Mouse (Mus musculus) forebrain, embryonic 15.5 days (tissue): ENCODE data around the gene Vegfb. TPM values are rescaled to one million over a fixed set of nuclear protein-coding genes. Genes with fewer than 3 reads are reported as not detected.

Experiments used
- ATAC-seq: fragments of 200-750 bp; cut with Nextera tagmentation; replicated peaks from 2 replicates; pipeline ENCODE4 v1.8.0; 2017; ENCODE audit warnings: mild to moderate bottlenecking, moderate TSS enrichment, moderate library complexity
- H3K27ac ChIP-seq: fragments of 300-500 bp; sonication (generic); replicated peaks from 2 replicates; pipeline ENCODE4 v1.5.1; 2015; ENCODE audit warnings: mild to moderate bottlenecking, inconsistent platforms
- H3K27me3 ChIP-seq: fragments of 300-500 bp; sonication (generic); 2 replicates; pipeline ENCODE4 v1.6.1; 2015; ENCODE audit warnings: inconsistent platforms
- H3K36me3 ChIP-seq: fragments of 300-500 bp; sonication (generic); 2 replicates; pipeline ENCODE4 v1.6.1; 2015; ENCODE audit warnings: mild to moderate bottlenecking, inconsistent platforms
- H3K4me1 ChIP-seq: fragments of 300-500 bp; sonication (generic); 2 replicates; pipeline ENCODE4 v1.6.1; 2015; ENCODE audit warnings: inconsistent platforms
- H3K4me2 ChIP-seq: fragments of 300-500 bp; sonication (generic); replicated peaks from 2 replicates; pipeline ENCODE4 v1.6.1; 2015; ENCODE audit warnings: mild to moderate bottlenecking, inconsistent platforms
- H3K4me3 ChIP-seq: fragments of 300-500 bp; sonication (generic); 2 replicates; pipeline ENCODE4 v1.5.1; 2015; ENCODE audit warnings: mild to moderate bottlenecking, inconsistent platforms
- H3K9ac ChIP-seq: fragments of 300-500 bp; sonication (generic); replicated peaks from 2 replicates; pipeline ENCODE4 v1.6.1; 2015; ENCODE audit warnings: mild to moderate bottlenecking, inconsistent platforms
- H3K9me3 ChIP-seq: fragments of 300-500 bp; sonication (generic); 2 replicates; pipeline ENCODE4 v1.6.1; 2016; ENCODE audit warnings: inconsistent platforms
- WGBS: fragments of 180-500 bp; shearing (Covaris S2); methylation state at CpG from one replicate; pipeline ENCODE4 v1.1.7; 2015; ENCODE audit warnings: mixed read lengths; 5-methylcytosine and 5-hydroxymethylcytosine counted together
- polyA plus RNA-seq: library from polyadenylated mRNA; unstranded; fragments of >200 nt; fragmentation: Nextera tagmentation; extraction: Ambion mirVana; gene quantifications from 2 replicates; pipeline ENCODE4 v1.2.1, GENCODE M21; 2015

Gene Vegfb
- 41.0 and 46.7 TPM in 2 replicates for polyA plus RNA-seq

DNA sequence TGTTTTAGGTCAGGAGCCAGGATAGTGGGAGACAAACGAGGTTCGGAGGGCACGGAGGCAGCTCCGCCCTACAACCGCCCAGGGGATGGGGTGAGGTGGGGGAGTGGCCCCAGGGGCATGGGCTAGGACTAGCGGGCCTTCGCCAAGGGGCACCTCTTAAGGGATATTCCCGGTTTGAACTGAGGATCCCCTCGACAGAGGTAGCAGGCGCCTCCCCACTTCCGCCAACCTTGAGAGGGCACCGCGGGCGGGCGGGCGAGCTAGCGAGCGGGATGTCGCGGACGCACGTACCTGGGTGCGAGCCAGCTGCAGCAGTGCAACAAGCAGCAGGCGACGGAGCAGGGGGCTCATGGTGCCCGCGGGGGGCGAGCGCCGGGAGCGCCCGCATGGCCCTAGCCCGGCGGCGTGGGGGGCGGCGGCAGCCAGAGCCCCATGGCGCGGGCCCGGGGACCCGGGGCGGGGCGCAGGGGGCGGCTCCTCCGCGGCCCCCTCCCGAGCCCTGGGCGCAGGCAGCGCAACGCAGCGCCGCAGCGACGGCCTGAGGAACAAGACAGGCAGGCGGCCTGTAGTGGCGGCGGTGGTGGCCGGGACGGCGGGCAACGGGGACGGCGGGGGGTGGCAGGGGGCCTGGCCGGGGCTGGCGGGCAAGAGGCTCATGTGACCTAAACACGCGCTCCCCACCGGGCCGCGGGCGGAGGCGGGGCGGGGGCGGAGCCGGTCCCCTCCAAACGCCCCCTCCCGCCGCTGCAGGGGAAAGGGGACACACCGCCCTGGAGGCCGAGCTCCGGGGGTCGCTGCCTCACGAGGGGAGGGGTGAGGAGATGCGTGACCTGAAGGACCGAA lies at the start of gene Vegfb:
Vegfb (minus strand) TSS at position 591 of the 843 bp plus-strand sequence.
- ATAC-seq: peak; percentile 62
- Histone ChIP-seq H3K4me2 (peak within 1 kb of the TSS; percentile 75), H3K4me3 (peak within 1 kb of the TSS; percentile 79), H3K27ac (peak within 1 kb of the TSS; percentile 66), H3K27me3 (no peaks in the 10 kb centered on the region), H3K4me1 (peaks cover 26% of the 10 kb centered on the region), H3K9me3 (no peaks in the 10 kb centered on the region), H3K36me3 (peaks cover 13% of the 10 kb centered on the region), H3K9ac (peak within 1 kb of the TSS; percentile 74)
- under 1% methylated on average over 60 of the region's 85 CpGs for WGBS

DNA sequence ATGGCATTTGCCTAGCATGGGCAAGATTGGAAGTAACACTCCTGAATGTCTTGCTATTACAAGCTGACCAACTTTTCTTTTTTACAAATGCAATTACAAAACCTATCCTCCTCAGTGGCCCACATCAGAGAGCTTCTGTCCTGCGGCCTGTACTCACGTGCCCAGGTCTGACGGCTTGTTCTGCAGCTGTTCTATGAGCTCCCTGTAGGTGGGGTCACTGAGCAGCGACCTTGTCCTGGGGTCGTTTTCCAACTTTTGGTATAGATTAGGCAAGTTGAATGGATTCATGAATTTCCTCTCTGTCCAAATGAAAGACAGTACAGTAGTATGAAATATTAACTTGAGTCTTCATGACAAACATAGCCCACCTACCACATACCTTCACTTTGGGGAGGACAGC lies 46.6 kb upstream of the Vegfb start:
- H3K36me3 ChIP-seq: peaks cover 64% of the 10 kb centered on the region
- no peak overlapping the region for H3K9ac ChIP-seq
- WGBS: 90% methylated on average over 5 of the region's 5 CpGs
- no peak overlapping the region for H3K4me2 ChIP-seq
- no peaks in the 10 kb centered on the region for H3K9me3 ChIP-seq
- no peaks in the 10 kb centered on the region for H3K27me3 ChIP-seq
- no peak overlapping the region for H3K27ac ChIP-seq
- H3K4me3 ChIP-seq: no peak overlapping the region
- no peak for ATAC-seq
- H3K4me1 ChIP-seq: peaks cover 29% of the 10 kb centered on the region

DNA sequence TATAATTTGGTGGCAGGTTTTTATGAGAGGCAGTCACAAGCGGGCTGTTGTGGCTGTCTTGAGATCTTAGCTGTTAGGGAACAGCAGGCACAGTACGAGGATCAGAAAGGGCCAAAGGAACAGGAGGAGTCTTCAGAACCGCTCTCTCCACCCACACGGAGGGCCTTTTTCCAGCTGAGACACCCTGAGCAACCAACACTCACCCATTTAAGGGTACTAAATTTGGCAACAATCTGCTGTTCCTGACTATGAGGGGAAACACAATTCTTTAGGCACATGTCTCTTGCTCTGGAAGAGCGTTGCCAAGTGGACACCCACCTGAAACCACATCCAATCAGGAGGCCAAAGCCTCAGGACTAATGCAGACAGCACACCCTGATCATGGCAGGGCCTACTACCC lies 42.1 kb upstream of the Vegfb start:
- 95% methylated on average over 5 of the region's 5 CpGs for WGBS
- no peak for ATAC-seq
- Histone ChIP-seq H3K4me2 (no peak overlapping the region), H3K4me1 (no peaks in the 10 kb centered on the region), H3K36me3 (peaks cover 97% of the 10 kb centered on the region), H3K9me3 (no peaks in the 10 kb centered on the region), H3K4me3 (no peak overlapping the region), H3K9ac (no peak overlapping the region), H3K27ac (no peak overlapping the region), H3K27me3 (no peaks in the 10 kb centered on the region)

DNA sequence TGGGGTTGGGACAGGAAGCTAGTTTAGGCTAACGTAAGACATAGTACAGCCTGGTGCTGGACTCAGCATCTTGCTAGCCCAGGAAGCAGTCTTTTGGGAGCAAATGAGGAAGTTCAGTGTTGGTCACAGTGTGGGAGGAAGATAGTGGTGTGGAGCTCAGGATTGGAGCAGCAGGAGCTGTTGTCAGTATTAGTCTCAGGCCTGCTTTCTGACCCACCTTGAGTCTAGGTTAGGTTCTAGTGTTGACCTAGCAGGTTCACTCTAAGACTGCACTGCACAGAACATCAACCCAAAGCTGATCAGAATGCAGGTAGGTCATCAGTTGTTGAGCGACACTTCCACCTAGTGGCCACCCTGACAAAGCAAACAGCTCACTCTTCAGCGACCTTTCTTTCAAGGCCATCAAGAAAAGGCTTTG lies 32.8 kb upstream of the Vegfb start:
- no peak overlapping the region for H3K27ac ChIP-seq
- no peaks in the 10 kb centered on the region for H3K27me3 ChIP-seq
- no peak overlapping the region for H3K4me3 ChIP-seq
- no peak for ATAC-seq
- H3K36me3 ChIP-seq: peaks cover 66% of the 10 kb centered on the region
- 47% methylated on average over 3 of the region's 3 CpGs for WGBS
- H3K9me3 ChIP-seq: no peaks in the 10 kb centered on the region
- no peak overlapping the region for H3K9ac ChIP-seq
- no peak overlapping the region for H3K4me2 ChIP-seq
- no peaks in the 10 kb centered on the region for H3K4me1 ChIP-seq

DNA sequence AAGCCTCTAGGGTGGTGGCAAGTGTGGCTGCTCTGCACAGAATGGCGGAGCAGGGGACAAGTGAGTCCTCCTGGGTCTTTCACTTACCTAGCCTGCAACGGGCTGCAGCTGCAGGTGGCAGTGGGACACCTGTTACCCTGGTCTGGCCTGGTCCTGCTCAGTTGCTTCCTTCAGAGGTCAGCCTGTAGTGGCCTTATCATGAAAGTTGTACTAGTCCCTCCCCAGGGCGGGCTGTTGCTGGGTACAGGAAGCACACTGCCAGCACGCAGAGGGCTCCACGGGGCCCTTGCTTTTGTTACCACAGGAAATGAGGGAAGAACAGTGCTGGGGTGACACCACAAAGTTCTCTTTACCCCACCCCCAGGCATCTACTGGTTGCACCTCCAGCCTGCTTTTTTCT lies 31.7 kb upstream of the Vegfb start, which contains the start of gene Fermt3:
Fermt3 (minus strand) TSS at position 279 of the 400 bp plus-strand sequence.
- Histone ChIP-seq H3K4me3 (no peak within 1 kb of the TSS), H3K27ac (no peak within 1 kb of the TSS), H3K9ac (no peak within 1 kb of the TSS), H3K36me3 (peaks cover 56% of the 10 kb centered on the region), H3K27me3 (no peaks in the 10 kb centered on the region), H3K4me2 (no peak within 1 kb of the TSS), H3K9me3 (no peaks in the 10 kb centered on the region), H3K4me1 (no peaks in the 10 kb centered on the region)
- ATAC-seq: no peak
- WGBS: 92% methylated on average over 5 of the region's 5 CpGs

DNA sequence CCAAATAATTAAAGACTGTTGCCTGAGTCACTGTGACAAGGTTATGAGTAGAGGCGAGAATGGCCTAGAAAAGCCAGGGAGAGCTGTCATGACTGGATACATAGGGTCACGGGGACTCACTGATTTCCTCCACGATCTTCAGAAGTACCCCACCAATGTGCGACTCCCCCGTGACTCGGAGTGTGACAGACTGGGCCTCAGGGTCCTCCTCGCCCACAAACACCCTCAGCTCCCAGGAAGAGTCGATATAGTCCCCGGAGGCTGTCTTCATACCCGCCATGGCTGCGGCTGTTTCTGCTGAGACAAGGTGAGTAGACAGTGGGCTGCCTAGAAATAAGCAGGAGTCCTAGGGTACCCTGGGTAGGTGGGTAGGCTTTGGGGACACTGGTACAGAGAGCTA lies 31.1 kb upstream of the Vegfb start:
- Histone ChIP-seq H3K9me3 (no peaks in the 10 kb centered on the region), H3K27me3 (no peaks in the 10 kb centered on the region), H3K27ac (no peak overlapping the region), H3K9ac (no peak overlapping the region), H3K36me3 (peaks cover 51% of the 10 kb centered on the region), H3K4me1 (no peaks in the 10 kb centered on the region), H3K4me3 (no peak overlapping the region), H3K4me2 (no peak overlapping the region)
- 91% methylated on average over 11 of the region's 11 CpGs for WGBS
- ATAC-seq: no peak

DNA sequence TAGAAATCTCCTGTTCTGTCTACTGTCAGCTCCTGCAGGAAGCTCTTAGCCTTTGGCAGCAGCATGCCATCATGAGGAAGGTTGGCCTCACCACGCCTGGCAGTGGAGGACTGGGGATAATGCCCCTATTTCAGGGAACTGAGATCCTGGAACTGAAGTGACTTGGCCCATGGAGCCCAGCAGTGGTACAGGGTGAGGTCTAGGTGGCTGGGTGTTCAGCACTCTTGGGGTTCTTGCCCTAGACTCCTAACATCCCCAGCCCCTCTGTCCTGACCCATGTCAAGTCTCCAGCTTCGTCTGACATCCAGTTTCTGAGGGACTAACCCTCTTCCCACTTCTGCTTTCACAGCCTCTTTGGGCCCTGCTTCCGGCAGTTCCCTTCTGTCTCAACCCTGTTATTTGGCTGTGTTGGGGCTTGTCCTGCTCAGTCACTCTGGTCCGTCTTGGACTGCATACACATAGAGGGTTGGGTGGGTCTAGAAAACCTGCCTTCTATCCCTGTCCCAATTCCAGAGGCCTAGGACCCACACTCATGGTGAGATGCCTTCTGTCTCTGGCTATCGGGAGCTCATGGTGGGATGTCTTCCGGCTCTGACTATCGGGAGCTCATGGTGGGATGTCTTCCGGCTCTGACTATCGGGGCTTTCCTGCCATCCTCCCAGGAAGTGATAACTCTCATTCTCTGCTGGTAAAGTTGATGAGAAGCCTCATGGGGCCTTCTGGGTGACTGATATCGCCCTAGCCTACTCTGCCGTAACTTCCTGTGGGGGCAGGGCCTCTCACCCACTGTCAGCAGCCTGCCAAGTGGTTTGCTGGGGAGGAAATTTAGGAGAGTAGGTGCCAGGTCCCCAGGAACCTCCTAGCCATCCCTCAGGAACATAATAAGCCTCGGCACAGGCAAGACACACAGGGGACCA lies 30.3 kb upstream of the Vegfb start:
- WGBS: 90% methylated on average over 12 of the region's 12 CpGs
- peaks cover 44% of the 10 kb centered on the region for H3K36me3 ChIP-seq

DNA sequence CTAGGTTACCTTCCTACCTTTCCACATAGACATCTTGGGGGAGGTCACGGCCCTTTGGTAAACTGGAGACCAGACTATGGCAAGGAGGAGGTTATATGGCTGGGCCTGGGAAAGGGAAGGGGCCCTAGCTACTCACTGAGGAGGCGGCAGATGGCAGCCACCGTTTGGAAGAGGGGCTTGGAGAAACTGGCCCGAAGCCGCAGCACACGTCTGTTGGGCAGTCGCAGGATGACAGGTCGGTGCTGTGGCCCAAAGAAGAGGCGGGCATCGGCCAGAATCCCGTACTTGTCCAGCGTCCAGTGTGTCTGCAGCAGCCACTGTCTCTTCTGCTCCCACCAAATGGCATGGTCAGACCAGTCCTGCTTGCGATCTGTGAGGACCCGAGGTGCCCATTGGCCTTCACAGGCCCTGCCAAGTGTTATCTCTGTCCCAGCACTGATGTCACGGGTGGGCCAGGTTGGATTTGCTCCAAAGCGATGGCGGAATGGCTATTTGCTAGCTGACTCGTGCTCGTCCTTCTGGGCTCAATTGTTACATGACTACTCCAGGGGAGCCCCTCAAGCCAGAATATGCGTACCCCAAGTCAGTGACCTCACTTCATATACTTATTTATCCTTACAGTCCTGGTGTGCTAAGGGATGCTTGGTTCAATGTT lies 27.2 kb upstream of the Vegfb start:
- peaks cover 12% of the 10 kb centered on the region for H3K36me3 ChIP-seq
- no peaks in the 10 kb centered on the region for H3K27me3 ChIP-seq
- WGBS: 92% methylated on average over 20 of the region's 20 CpGs
- H3K9ac ChIP-seq: no peak overlapping the region
- H3K4me3 ChIP-seq: no peak overlapping the region
- no peaks in the 10 kb centered on the region for H3K9me3 ChIP-seq
- no peak overlapping the region for H3K4me2 ChIP-seq
- no peaks in the 10 kb centered on the region for H3K4me1 ChIP-seq
- no peak overlapping the region for H3K27ac ChIP-seq
- ATAC-seq: no peak

More for the DNA sequence above, 30.3 kb upstream of the Vegfb start:
- Histone ChIP-seq H3K27me3 (no peaks in the 10 kb centered on the region), H3K4me1 (no peaks in the 10 kb centered on the region), H3K4me2 (no peak overlapping the region), H3K9me3 (no peaks in the 10 kb centered on the region), H3K4me3 (no peak overlapping the region), H3K27ac (no peak overlapping the region), H3K9ac (no peak overlapping the region)
- no peak for ATAC-seq

DNA sequence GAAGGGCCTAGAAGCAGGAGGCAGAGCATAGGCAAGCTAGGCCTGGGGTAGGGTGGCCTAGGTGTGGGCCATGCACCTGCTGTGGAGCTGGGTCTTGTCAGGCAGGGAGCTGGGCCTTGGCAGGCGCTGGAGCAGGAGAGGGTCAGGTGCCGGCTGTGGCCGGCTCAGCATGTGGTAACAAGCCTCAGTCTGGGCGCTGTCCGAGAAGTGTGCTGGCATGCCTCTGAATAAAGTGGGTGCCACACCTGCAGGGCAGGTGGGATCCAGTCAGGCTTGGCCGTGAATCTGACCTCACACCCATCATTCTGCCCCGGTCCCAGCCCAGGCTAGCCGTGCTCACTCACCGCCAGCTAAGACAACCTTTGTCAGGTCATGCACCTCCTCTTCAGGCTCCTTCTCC lies 26.5 kb upstream of the Vegfb start:
- H3K9me3 ChIP-seq: no peaks in the 10 kb centered on the region
- no peak overlapping the region for H3K9ac ChIP-seq
- no peak overlapping the region for H3K27ac ChIP-seq
- ATAC-seq: no peak
- H3K4me2 ChIP-seq: no peak overlapping the region
- H3K4me3 ChIP-seq: no peak overlapping the region
- H3K4me1 ChIP-seq: no peaks in the 10 kb centered on the region
- 90% methylated on average over 9 of the region's 9 CpGs for WGBS
- 0 out of 2 replicates have a peak, but pooled peaks cover 6% of the 10 kb centered on the region for H3K36me3 ChIP-seq
- no peaks in the 10 kb centered on the region for H3K27me3 ChIP-seq

DNA sequence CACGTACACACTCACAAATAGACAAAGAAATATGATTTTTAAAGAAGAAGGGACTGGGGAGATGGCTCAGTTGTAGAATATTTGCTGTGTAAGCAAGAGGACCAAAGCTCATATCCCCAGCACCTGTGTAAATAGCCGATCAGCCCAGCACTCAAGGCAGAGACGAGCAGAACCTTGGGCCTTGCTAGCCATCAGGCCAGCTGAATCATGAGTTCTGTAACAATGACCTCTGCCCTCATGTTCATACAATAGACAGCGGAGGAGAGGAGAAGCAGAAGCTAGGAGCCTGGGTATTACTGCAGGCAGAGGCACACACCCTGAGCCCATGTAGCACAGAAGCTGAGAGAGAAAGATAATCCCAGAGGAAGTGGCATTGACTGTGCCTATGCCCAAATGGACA lies 25.0 kb upstream of the Vegfb start:
- no peak overlapping the region for H3K27ac ChIP-seq
- no peak overlapping the region for H3K9ac ChIP-seq
- H3K9me3 ChIP-seq: no peaks in the 10 kb centered on the region
- ATAC-seq: no peak
- H3K4me3 ChIP-seq: no peak overlapping the region
- no peaks in the 10 kb centered on the region for H3K4me1 ChIP-seq
- 0 out of 2 replicates have a peak, but pooled peaks cover 3% of the 10 kb centered on the region for H3K36me3 ChIP-seq
- WGBS: 92% methylated on average over 4 of the region's 4 CpGs
- no peak overlapping the region for H3K4me2 ChIP-seq
- H3K27me3 ChIP-seq: no peaks in the 10 kb centered on the region

DNA sequence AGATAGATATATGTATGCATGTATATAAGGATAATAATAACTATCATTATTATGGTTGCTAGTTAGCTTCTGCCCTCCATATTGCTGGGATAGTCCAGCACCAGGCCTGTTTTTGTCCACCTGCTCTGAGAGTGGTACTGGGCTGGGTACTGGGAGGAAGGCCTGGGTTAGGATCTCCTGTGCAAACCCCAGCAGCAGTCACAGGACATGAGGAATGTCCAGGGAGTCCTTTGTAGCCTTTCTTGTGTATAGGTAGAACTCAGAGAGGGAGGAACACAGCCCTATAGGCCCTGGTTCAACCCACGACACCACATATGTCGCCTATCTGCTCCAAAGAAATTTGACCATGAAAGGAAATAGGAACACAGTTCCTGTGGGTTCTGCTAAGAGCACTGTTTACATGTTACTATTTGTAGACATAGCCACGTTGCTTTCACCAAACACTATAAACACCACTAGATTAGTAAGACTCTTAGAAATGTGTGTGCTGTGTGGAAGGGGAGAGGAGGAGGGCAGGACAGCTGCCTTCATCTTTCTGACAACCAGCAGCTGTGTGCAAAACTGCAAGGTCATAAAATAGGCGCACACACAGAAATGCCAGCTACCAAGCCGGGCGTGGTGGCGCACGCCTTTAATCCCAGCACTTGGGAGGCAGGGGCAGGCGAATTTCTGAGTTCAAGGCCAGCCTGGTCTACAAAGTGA lies 19.6 kb upstream of the Vegfb start:
- Histone ChIP-seq H3K4me1 (no peaks in the 10 kb centered on the region), H3K27ac (no peak overlapping the region), H3K4me2 (no peak overlapping the region), H3K36me3 (no peaks in the 10 kb centered on the region), H3K9ac (no peak overlapping the region; the same call in 1 of the 2 replicates), H3K4me3 (no peak overlapping the region), H3K9me3 (no peaks in the 10 kb centered on the region), H3K27me3 (no peaks in the 10 kb centered on the region)
- WGBS: 86% methylated on average over 9 of the region's 9 CpGs
- ATAC-seq: no peak
